Comparison of ENCODE assay signal across 8 mouse cellular contexts in genomic region chr8:104509061-104510006, GRCm38 (mm10). TPM values are rescaled to one million over a fixed set of nuclear protein-coding genes. Genes with fewer than 3 reads are reported as not detected.
A peak's percentile ranks its signal among the peaks of the same experiment; 100 is the strongest.
DNase-seq lines count a peak whose midpoint lies in the region; ATAC-seq and TF ChIP-seq lines count a peak whose summit lies in the region.

Terb1 (minus strand) TSS chr8:104509910.

- TF ChIP-seq CTCF in small intestine, adult 2 months (IDR thresholded peaks at IDR 0.05; ENCODE audit: extremely low read depth, insufficient read length, insufficient replicate concordance, low read depth, low read length), result no peak

- no peaks in the 10 kb centered on the region for H3K27me3 ChIP-seq in intestine, embryonic 14.5 days (replicated peaks; ENCODE audit: control insufficient read depth, insufficient read depth, low read length)
- no peaks in the 10 kb centered on the region for H3K27me3 ChIP-seq in limb, embryonic 12.5 days
- H3K27me3 ChIP-seq in midbrain, embryonic 11.5 days (ENCODE audit: control insufficient read depth, insufficient read depth, low read length), result no peaks in the 10 kb centered on the region
- no peaks in the 10 kb centered on the region for H3K27me3 ChIP-seq in small intestine, adult 2 months (ENCODE audit: control insufficient read depth, insufficient read depth, low read length)

- peaks cover 33% of the 10 kb centered on the region for H3K36me3 ChIP-seq in intestine, embryonic 14.5 days (ENCODE audit: control insufficient read depth, insufficient read depth, low read length)
- peaks cover 18% of the 10 kb centered on the region for H3K36me3 ChIP-seq in limb, embryonic 12.5 days
- peaks cover 3% of the 10 kb centered on the region; the same call in 1 of the 2 replicates for H3K36me3 ChIP-seq in midbrain, embryonic 11.5 days (ENCODE audit: control insufficient read depth, insufficient read depth, low read length)
- H3K36me3 ChIP-seq in small intestine, adult 2 months (ENCODE audit: control insufficient read depth, insufficient read depth, low read length), result peaks cover 12% of the 10 kb centered on the region

- H3K27ac ChIP-seq in intestine, embryonic 14.5 days (ENCODE audit: low read depth), result peak within 1 kb of the TSS; percentile 33; the same call in 1 of the 2 replicates
- peak within 1 kb of the TSS; percentile 64 for H3K27ac ChIP-seq in limb, embryonic 12.5 days
- H3K27ac ChIP-seq in midbrain, embryonic 11.5 days (ENCODE audit: low read depth, low read length), result no peak within 1 kb of the TSS
- no peak within 1 kb of the TSS for H3K27ac ChIP-seq in small intestine, adult 2 months (ENCODE audit: insufficient read depth, low read depth, low read length)

- DNase-seq in adrenal gland, postnatal 10 days, result peak; percentile 47
- DNase-seq in cerebellum, postnatal 4 days (ENCODE audit: low spot score in 2 of 2), result peak; percentile 27 to 34
- peak; percentile 41 for DNase-seq in gastrocnemius, postnatal 10 days
- peak; percentile 75 for DNase-seq in intestine, embryonic 14.5 days (ENCODE audit: low spot score)
- DNase-seq in midbrain, embryonic 11.5 days (ENCODE audit: low spot score, missing footprints), result peak; percentile 91
- no peak for DNase-seq in c-Kit-positive CD71-positive TER-119-positive erythroid progenitor cells, embryonic 14.5 days (ENCODE audit: low spot score)

- H3K4me2 ChIP-seq in intestine, embryonic 14.5 days (ENCODE audit: low read length), result peak within 1 kb of the TSS; percentile 100
- peak within 1 kb of the TSS; percentile 100 for H3K4me2 ChIP-seq in limb, embryonic 12.5 days
- peak within 1 kb of the TSS; percentile 99 for H3K4me2 ChIP-seq in midbrain, embryonic 11.5 days

- no peaks in the 10 kb centered on the region; the same call in 1 of the 2 replicates for H3K4me1 ChIP-seq in intestine, embryonic 14.5 days (replicated peaks; ENCODE audit: control insufficient read depth, insufficient read depth, low read length)
- H3K4me1 ChIP-seq in limb, embryonic 12.5 days (replicated peaks), result peaks cover 12% of the 10 kb centered on the region
- H3K4me1 ChIP-seq in midbrain, embryonic 11.5 days (ENCODE audit: control insufficient read depth, insufficient read depth, low read length), result peaks cover 8% of the 10 kb centered on the region; the same call in 1 of the 2 replicates
- peaks cover 4% of the 10 kb centered on the region for H3K4me1 ChIP-seq in small intestine, adult 2 months (ENCODE audit: control insufficient read depth, insufficient read depth, insufficient read length, low read length)

- TF ChIP-seq POLR2A in small intestine, adult 2 months (IDR thresholded peaks at IDR 0.05; ENCODE audit: low read depth, low read length), result no peak

- 2% methylated on average over 63 of the region's 64 CpGs for WGBS in intestine, embryonic 14.5 days
- WGBS in limb, embryonic 12.5 days, result 2% methylated on average over 64 of the region's 64 CpGs
- WGBS in midbrain, embryonic 11.5 days, result 2% methylated on average over 64 of the region's 64 CpGs
- 2% methylated on average over 64 of the region's 64 CpGs for WGBS in small intestine, adult 2 months

- H3K4me3 ChIP-seq in intestine, embryonic 14.5 days (ENCODE audit: low read depth, low read length), result peak within 1 kb of the TSS; percentile 52
- peak within 1 kb of the TSS; percentile 64 for H3K4me3 ChIP-seq in limb, embryonic 12.5 days (replicated peaks)
- H3K4me3 ChIP-seq in midbrain, embryonic 11.5 days (ENCODE audit: low read depth, low read length), result peak within 1 kb of the TSS; percentile 50
- H3K4me3 ChIP-seq in small intestine, adult 2 months (ENCODE audit: low read depth, low read length), result peak within 1 kb of the TSS; percentile 66

- H3K9ac ChIP-seq in intestine, embryonic 14.5 days (ENCODE audit: low read length), result peak within 1 kb of the TSS; percentile 54
- peak within 1 kb of the TSS; percentile 75 for H3K9ac ChIP-seq in limb, embryonic 12.5 days (replicated peaks)
- peak within 1 kb of the TSS; percentile 61 for H3K9ac ChIP-seq in midbrain, embryonic 11.5 days (ENCODE audit: low read length)

- no peaks in the 10 kb centered on the region for H3K9me3 ChIP-seq in intestine, embryonic 14.5 days (ENCODE audit: control insufficient read depth, low read length)
- H3K9me3 ChIP-seq in limb, embryonic 12.5 days, result no peaks in the 10 kb centered on the region
- H3K9me3 ChIP-seq in midbrain, embryonic 11.5 days (ENCODE audit: control insufficient read depth, low read length), result no peaks in the 10 kb centered on the region

- ATAC-seq in intestine, embryonic 14.5 days (replicated peaks; ENCODE audit: low FRiP score, low TSS enrichment, low read depth), result peak; percentile 85
- peak; percentile 75 for ATAC-seq in limb, embryonic 12.5 days (ENCODE audit: insufficient number of reproducible peaks, insufficient read depth, low FRiP score, low TSS enrichment, low read depth)
- peak; percentile 79 for ATAC-seq in midbrain, embryonic 11.5 days (ENCODE audit: low FRiP score)

RNA-seq across cellular contexts. Expression of gene Terb1, which starts in this region (rescaled TPM):
- under 1 TPM; 0.09 to 0.12 TPM for total RNA-seq in adrenal gland, postnatal 10 days (2021)
- total RNA-seq in gastrocnemius, postnatal 10 days (2021), result not detected
- polyA plus RNA-seq in intestine, embryonic 14.5 days (2014; fragmentation: Nextera tagmentation; extraction: Ambion mirVana), result 0.34 and 0.36 TPM in 2 replicates
- 0.28 and 0.70 TPM in 2 replicates for polyA plus RNA-seq in limb, embryonic 12.5 days (2016; fragmentation: Nextera tagmentation; extraction: Ambion mirVana)
- polyA plus RNA-seq in midbrain, embryonic 11.5 days (2014; fragmentation: Nextera tagmentation; extraction: Ambion mirVana), result 0.18 and 0.21 TPM in 2 replicates
- 0.06 TPM in 1 of 2 replicates, not detected in the other for polyA plus RNA-seq in small intestine, adult 2 months (2012; rRNA removed)

Comparison
In these comparisons a context has a peak if more than half of its experiments do, and no peak if none do; other contexts are left out.
1. Peak in DNase-seq in adrenal gland, postnatal 10 days; RNA of the gene not detected or under 1 TPM.
2. Peak in DNase-seq in gastrocnemius, postnatal 10 days; RNA of the gene not detected or under 1 TPM.
3. Peak in DNase-seq, ATAC-seq, H3K4me3 ChIP-seq, H3K27ac ChIP-seq, H3K9ac ChIP-seq and H3K4me2 ChIP-seq in intestine, embryonic 14.5 days; RNA of the gene not detected or under 1 TPM.
4. Peak in ATAC-seq, H3K4me3 ChIP-seq, H3K27ac ChIP-seq, H3K9ac ChIP-seq and H3K4me2 ChIP-seq in limb, embryonic 12.5 days; RNA of the gene not detected or under 1 TPM.
5. Peak in DNase-seq, ATAC-seq, H3K4me3 ChIP-seq, H3K9ac ChIP-seq and H3K4me2 ChIP-seq in midbrain, embryonic 11.5 days; RNA of the gene not detected or under 1 TPM.